Comparison of ENCODE assay signal across 20 mouse cellular contexts in the genomic region with DNA sequence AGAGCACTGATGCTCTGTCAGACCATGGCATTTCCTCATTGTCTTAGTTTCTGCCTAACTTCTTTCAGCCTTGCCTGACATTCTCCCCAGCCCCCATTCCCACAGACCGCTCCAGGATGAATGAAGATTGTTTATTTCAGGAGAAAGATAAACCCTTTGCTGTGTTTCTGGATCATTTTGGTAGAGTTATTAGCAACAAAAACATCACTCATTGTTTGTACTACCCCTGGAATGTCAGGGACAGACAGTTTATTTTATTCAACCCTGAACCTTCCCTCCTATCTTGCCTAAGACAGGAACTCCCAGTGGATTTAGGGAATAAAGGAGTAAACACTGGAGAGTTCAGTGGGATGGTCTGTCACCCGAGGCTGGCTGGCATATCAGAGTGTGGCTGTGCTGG.
"Had no signal": no experiment of that assay in that cellular context is flagged by ENCODE, and none has a peak within 500 bp of the region (broad histone marks: within the 10 kb centered on the region; RNA-seq: fewer than 3 reads in every experiment).

No protein-coding gene starts in this region.

- H3K9ac ChIP-seq: liver, embryonic 12.5 days; liver, embryonic 14.5 days; midbrain, embryonic 12.5 days; neural tube, embryonic 13.5 days; neural tube, embryonic 15.5 days had no signal

- ATAC-seq: liver, embryonic 12.5 days; midbrain, embryonic 16.5 days had no signal

- H3K27me3 ChIP-seq: liver, embryonic 12.5 days; midbrain, embryonic 12.5 days; neural tube, embryonic 13.5 days; neural tube, embryonic 15.5 days had no signal

- H3K27ac ChIP-seq: liver, embryonic 12.5 days; liver, embryonic 14.5 days; midbrain, embryonic 10.5 days; midbrain, embryonic 12.5 days; neural tube, embryonic 13.5 days; neural tube, embryonic 15.5 days had no signal

- H3K4me2 ChIP-seq: liver, embryonic 12.5 days; midbrain, embryonic 12.5 days; neural tube, embryonic 13.5 days; neural tube, embryonic 15.5 days had no signal

- H3K9me3 ChIP-seq: midbrain, embryonic 10.5 days; midbrain, embryonic 12.5 days; neural tube, embryonic 13.5 days; neural tube, embryonic 15.5 days had no signal

- DNase-seq: lung, adult 2 months; lung, postnatal 14 days; lung, postnatal 4 days; midbrain, embryonic 14.5 days; retina, postnatal 1 day; right cerebral cortex, adult 18-20 months; right cerebral cortex, postnatal 25 days; right cerebral cortex, postnatal 4 days; spleen, adult 18-20 months; thymus, adult 18-20 months; thymus, postnatal 14 days; thymus, postnatal 36 days had no signal

- H3K36me3 ChIP-seq: liver, embryonic 12.5 days; midbrain, embryonic 10.5 days; midbrain, embryonic 12.5 days; neural tube, embryonic 13.5 days; neural tube, embryonic 15.5 days had no signal

- H3K4me1 ChIP-seq: liver, embryonic 12.5 days; midbrain, embryonic 12.5 days; neural tube, embryonic 15.5 days had no signal

- H3K4me3 ChIP-seq: liver, embryonic 12.5 days; midbrain, embryonic 10.5 days; midbrain, embryonic 12.5 days; myocyte; neural tube, embryonic 13.5 days; neural tube, embryonic 15.5 days had no signal
